Mouse (Mus musculus): Measurements from ENCODE around the gene Rap1gap2.

Rap1gap2 gene

GRCm38 (mm10) chr11:74459651-74460050 lies 151.1 kb downstream of the Rap1gap2 start:
- no peak for DNase-seq (ENCODE audit: low read depth)

- DNase-seq (ENCODE audit: low read depth) = no peak
Measured at GRCm38 (mm10) chr11:74458400-74458799, 152.3 kb downstream of the Rap1gap2 start.

GRCm38 (mm10) chr11:74457194-74457593 lies 153.5 kb downstream of the Rap1gap2 start:
- DNase-seq (ENCODE audit: low read depth) = no peak

GRCm38 (mm10) chr11:74448556-74448955 lies 162.2 kb downstream of the Rap1gap2 start:
- DNase-seq (ENCODE audit: low read depth) = no peak

- DNase-seq (ENCODE audit: low read depth) = no peak
Measured at GRCm38 (mm10) chr11:74447991-74448403, 162.7 kb downstream of the Rap1gap2 start.

GRCm38 (mm10) chr11:74445591-74445990 lies 165.1 kb downstream of the Rap1gap2 start:
- no peak for DNase-seq (ENCODE audit: low read depth)

- peak; percentile 10 for DNase-seq (ENCODE audit: low read depth)
Measured at GRCm38 (mm10) chr11:74443924-74444256, 166.8 kb downstream of the Rap1gap2 start.

- DNase-seq (ENCODE audit: low read depth) = no peak
Measured at GRCm38 (mm10) chr11:74443147-74443923, 167.4 kb downstream of the Rap1gap2 start.

GRCm38 (mm10) chr11:74442396-74442795 lies 168.3 kb downstream of the Rap1gap2 start:
- DNase-seq (ENCODE audit: low read depth) = no peak

GRCm38 (mm10) chr11:74440112-74440511 lies 170.6 kb downstream of the Rap1gap2 start:
- no peak for DNase-seq (ENCODE audit: low read depth)

GRCm38 (mm10) chr11:74439202-74439601 lies 171.5 kb downstream of the Rap1gap2 start:
- DNase-seq (ENCODE audit: low read depth) = no peak

GRCm38 (mm10) chr11:74438249-74438648 lies 172.5 kb downstream of the Rap1gap2 start:
- no peak for DNase-seq (ENCODE audit: low read depth)

GRCm38 (mm10) chr11:74435366-74435765 lies 175.3 kb downstream of the Rap1gap2 start:
- no peak for DNase-seq (ENCODE audit: low read depth)

- no peak for DNase-seq (ENCODE audit: low read depth)
Measured at GRCm38 (mm10) chr11:74433000-74433399, 177.7 kb downstream of the Rap1gap2 start.

GRCm38 (mm10) chr11:74429798-74430529 lies 180.8 kb downstream of the Rap1gap2 start:
- no peak for DNase-seq (ENCODE audit: low read depth)

GRCm38 (mm10) chr11:74426306-74426705 lies 184.4 kb downstream of the Rap1gap2 start:
- no peak for DNase-seq (ENCODE audit: low read depth)

GRCm38 (mm10) chr11:74422019-74422418 lies 188.7 kb downstream of the Rap1gap2 start:
- DNase-seq (ENCODE audit: low read depth) = no peak

GRCm38 (mm10) chr11:74421151-74421550 lies 189.6 kb downstream of the Rap1gap2 start:
- no peak for DNase-seq (ENCODE audit: low read depth)

- DNase-seq (ENCODE audit: low read depth) = no peak
Measured at GRCm38 (mm10) chr11:74419601-74420000, 191.1 kb downstream of the Rap1gap2 start.

- DNase-seq (ENCODE audit: low read depth) = no peak
Measured at GRCm38 (mm10) chr11:74415736-74416135, 195.0 kb downstream of the Rap1gap2 start.

- DNase-seq (ENCODE audit: low read depth) = no peak
Measured at GRCm38 (mm10) chr11:74414112-74414511, 196.6 kb downstream of the Rap1gap2 start.

- DNase-seq (ENCODE audit: low read depth) = no peak
Measured at GRCm38 (mm10) chr11:74413449-74413972, 197.2 kb downstream of the Rap1gap2 start.

GRCm38 (mm10) chr11:74412462-74412861 lies 198.3 kb downstream of the Rap1gap2 start:
- no peak for DNase-seq (ENCODE audit: low read depth)

All from 416B (cell line).